Mouse (Mus musculus) heart, adult 2 months (tissue): ENCODE measurements around the gene Mavs. TPM values are rescaled to one million over a fixed set of nuclear protein-coding genes. Genes with fewer than 3 reads are reported as not detected.

Source experiments
- DNase-seq, 2 experiments: peaks; one replicate each; pipeline ENCODE4 v3.0.0; 2021
- H3K27ac ChIP-seq: fragments of 200-600 bp; 2 replicates; pipeline ENCODE4 v1.8.1; 2022
- H3K27me3 ChIP-seq: fragments of 200-500 bp; 2 replicates; pipeline ENCODE4 v1.6.1; 2012; ENCODE audit warnings: mild to moderate bottlenecking, low read length, inconsistent platforms, mixed read lengths; ENCODE audit not compliant: control insufficient read depth, insufficient read depth
- H3K36me3 ChIP-seq: fragments of 200-500 bp; 2 replicates; pipeline ENCODE4 v1.6.1; 2012; ENCODE audit warnings: low read length, inconsistent platforms; ENCODE audit not compliant: control insufficient read depth, insufficient read depth
- H3K4me1 ChIP-seq: fragments of 200-500 bp; 2 replicates; pipeline ENCODE4 v1.6.1; 2011; ENCODE audit warnings: low read length; ENCODE audit not compliant: control insufficient read depth, insufficient read depth
- H3K4me3 ChIP-seq: fragments of 200-600 bp; 2 replicates; pipeline ENCODE4 v1.8.1; 2022
- H3K79me2 ChIP-seq: fragments of 200-500 bp; replicated peaks from 2 replicates; pipeline ENCODE4 v1.6.1; 2012; ENCODE audit warnings: mild to moderate bottlenecking, inconsistent platforms, low read length, moderate library complexity, mixed read lengths; ENCODE audit not compliant: control insufficient read depth, insufficient read depth
- H3K9ac ChIP-seq: fragments of 200-500 bp; 2 replicates; pipeline ENCODE4 v1.6.1; 2012; ENCODE audit warnings: low read depth, mild to moderate bottlenecking, control low read depth, inconsistent platforms, low read length, mixed read lengths
- CTCF ChIP-seq: fragments of 200-600 bp; IDR thresholded peaks from 2 replicates; pipeline ENCODE4 v1.8.1; 2022; ENCODE audit warnings: antibody characterized with exemption, mild to moderate bottlenecking, moderate library complexity
- EP300 ChIP-seq: fragments of 200-500 bp; IDR thresholded peaks from 2 replicates; pipeline ENCODE4 v1.6.1; 2011; ENCODE audit warnings: low read depth, low read length, control low read depth; ENCODE audit not compliant: insufficient read depth
- POLR2A ChIP-seq: fragments of 200-500 bp; IDR thresholded peaks from 2 replicates; pipeline ENCODE4 v1.6.1; 2011; ENCODE audit warnings: mild to moderate bottlenecking, low read depth, low read length, control low read depth; ENCODE audit not compliant: insufficient read depth
- WGBS: fragments of 180-500 bp; shearing (Covaris S2); methylation state at CpG from one replicate; pipeline ENCODE4 v1.1.7; 2018; 5-methylcytosine and 5-hydroxymethylcytosine counted together
- intact Hi-C: fragments of 180-260 bp; cut with DNase I; formaldehyde crosslinking; loops from one replicate; pipeline ENCODE4 v1.15.1; 2025
- polyA plus RNA-seq: library from polyadenylated mRNA; depleted of rRNA; stranded (reverse); fragments of >200 nt; gene quantifications from 2 replicates; pipeline ENCODE4 v1.2.3, GENCODE M21; 2012
- total RNA-seq, 2 experiments: library from RNA; stranded (reverse); gene quantifications; 2 replicates each; pipeline ENCODE4 v1.2.3; 2021

The Mavs gene
- total and polyA plus RNA-seq, 3 experiments = 65.2 to 89.0 (median 79.6) TPM

DNA sequence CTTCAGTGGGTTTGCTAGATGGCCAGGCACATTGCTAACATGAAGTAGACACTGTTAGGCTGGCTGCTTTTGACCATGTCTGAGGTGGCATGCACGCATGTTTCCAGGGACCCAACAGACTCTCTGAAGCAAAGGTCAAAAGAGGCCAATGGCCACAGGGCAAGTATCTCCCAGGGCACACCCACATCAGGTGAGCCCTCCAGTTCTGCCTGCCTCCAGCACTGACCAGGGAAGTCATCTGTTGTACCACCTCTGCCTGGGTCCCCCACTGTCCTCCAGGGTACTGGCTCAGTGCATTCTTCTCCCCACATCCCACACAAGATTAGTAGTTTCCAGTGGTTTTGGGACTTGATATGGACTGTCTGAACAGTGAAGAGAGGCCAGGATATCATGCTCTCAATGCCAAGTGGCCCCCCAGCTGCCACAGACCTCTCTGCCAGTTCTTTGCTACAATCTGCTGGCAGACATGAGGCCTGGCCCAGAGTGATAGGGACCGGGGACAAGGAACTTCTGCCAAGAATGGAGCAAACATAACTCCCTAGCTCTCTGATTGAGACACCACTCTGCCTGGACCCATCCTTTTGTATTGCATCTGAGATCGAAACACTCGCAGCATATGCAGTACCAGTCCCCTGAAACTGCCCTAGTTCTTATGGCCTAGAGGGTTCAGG is 24.6 kb upstream of the Mavs start:
- Histone ChIP-seq H3K9ac (no peak overlapping the region; the same call in 1 of the 2 replicates), H3K27me3 (no peaks in the 10 kb centered on the region), H3K79me2 (no peaks in the 10 kb centered on the region), H3K27ac (peak overlapping the region; percentile 99), H3K4me1 (peaks cover 30% of the 10 kb centered on the region), H3K36me3 (peaks cover 7% of the 10 kb centered on the region), H3K4me3 (no peak overlapping the region; the same call in 1 of the 2 replicates)
- intact Hi-C loops = no loop called here
- no peak for TF ChIP-seq CTCF
- no peak for TF ChIP-seq EP300
- no peak for TF ChIP-seq POLR2A
- peak in 1 of 2 experiments; percentile 26 for DNase-seq
- 54% methylated on average over 4 of the region's 4 CpGs for WGBS

GRCm38 (mm10) chr2:131209969-131210792 is 23.7 kb upstream of the Mavs start:
- Histone ChIP-seq H3K4me1 (peaks cover 25% of the 10 kb centered on the region), H3K9ac (peak overlapping the region; percentile 75), H3K27ac (peak overlapping the region; percentile 99), H3K4me3 (peak overlapping the region; percentile 96), H3K36me3 (peaks cover 8% of the 10 kb centered on the region), H3K79me2 (no peaks in the 10 kb centered on the region), H3K27me3 (no peaks in the 10 kb centered on the region)
- intact Hi-C loops = loop anchor here (1.0 kb wide), 3 partner anchors 23 to 44 kb away; partner anchors contain the start of gene Cenpb
- peak; percentile 97 to 98 for DNase-seq
- under 1% methylated on average over 50 of the region's 50 CpGs for WGBS
- TF ChIP-seq POLR2A = peak; percentile 95
- TF ChIP-seq EP300 = peak; percentile 91; the same call in 1 of the 2 replicates
- TF ChIP-seq CTCF = no peak; the same call in 1 of the 2 replicates

DNA sequence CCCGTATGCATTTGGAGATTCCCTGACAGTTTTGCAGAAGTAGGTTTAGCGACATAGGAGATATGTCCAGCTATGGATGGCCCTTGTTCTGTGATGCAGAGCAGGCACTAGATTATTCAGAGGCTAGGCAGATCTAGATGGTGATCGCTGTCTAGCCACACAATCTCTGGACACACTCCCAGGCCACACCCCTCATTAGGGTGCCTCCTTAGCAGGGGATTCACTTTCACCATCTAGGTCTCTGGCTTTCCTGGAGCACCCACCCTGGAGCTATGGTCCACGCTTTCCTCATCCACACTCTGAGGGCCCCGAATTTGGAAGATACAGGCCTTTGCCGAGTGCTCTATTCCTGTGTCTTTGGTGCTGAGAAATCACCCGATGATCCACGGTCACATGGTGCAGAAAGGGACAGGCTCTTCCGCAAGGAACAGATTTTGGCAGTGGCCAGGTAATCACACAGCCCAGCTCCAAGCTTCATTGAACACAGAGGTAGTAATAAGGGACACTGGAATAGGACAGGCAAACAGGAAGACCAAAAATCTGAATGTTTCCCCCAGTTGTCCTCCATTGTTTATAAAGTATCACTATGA is 22.7 kb upstream of the Mavs start:
- no peaks in the 10 kb centered on the region for H3K27me3 ChIP-seq
- peaks cover 12% of the 10 kb centered on the region for H3K36me3 ChIP-seq
- H3K27ac ChIP-seq = peak overlapping the region; percentile 99
- peak overlapping the region; percentile 96 for H3K4me3 ChIP-seq
- peaks cover 26% of the 10 kb centered on the region for H3K4me1 ChIP-seq
- peak; percentile 49 to 58 for DNase-seq
- TF ChIP-seq POLR2A (no peak), CTCF (no peak), EP300 (no peak)
- H3K9ac ChIP-seq = peak overlapping the region; percentile 71
- WGBS = 23% methylated on average over 9 of the region's 9 CpGs
- intact Hi-C loops = no loop called here
- no peaks in the 10 kb centered on the region for H3K79me2 ChIP-seq

DNA sequence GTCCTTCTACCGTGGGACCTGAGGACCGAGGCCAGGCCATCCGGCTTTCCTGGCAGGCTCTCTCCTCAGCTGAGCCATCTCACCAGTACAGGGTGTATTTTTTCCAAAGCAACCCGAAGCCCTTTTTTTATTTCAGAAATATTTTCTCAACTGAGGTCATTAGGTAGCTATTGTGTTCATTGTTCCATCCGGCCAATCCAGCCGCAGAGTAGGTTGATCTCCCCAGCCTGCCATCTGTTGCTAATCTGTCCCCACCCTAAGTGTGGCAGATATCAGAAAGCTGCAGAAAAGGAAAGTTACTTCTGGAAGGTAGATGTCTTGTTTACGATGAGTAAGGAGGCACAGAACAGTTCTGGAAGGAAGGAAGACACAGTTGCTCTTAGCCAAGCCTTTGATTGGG is 20.1 kb upstream of the Mavs start:
- Histone ChIP-seq H3K27me3 (no peaks in the 10 kb centered on the region), H3K4me3 (no peak overlapping the region), H3K9ac (no peak overlapping the region; the same call in 1 of the 2 replicates), H3K4me1 (peaks cover 28% of the 10 kb centered on the region), H3K27ac (peak overlapping the region; percentile 71), H3K36me3 (peaks cover 12% of the 10 kb centered on the region), H3K79me2 (no peaks in the 10 kb centered on the region)
- 23% methylated on average over 7 of the region's 7 CpGs for WGBS
- intact Hi-C loops = no loop called here
- DNase-seq = peak in 1 of 2 experiments; percentile 46
- 0 out of 2 replicates have a peak, but pooled peaks have one; percentile 38 for TF ChIP-seq POLR2A
- no peak for TF ChIP-seq EP300

DNA sequence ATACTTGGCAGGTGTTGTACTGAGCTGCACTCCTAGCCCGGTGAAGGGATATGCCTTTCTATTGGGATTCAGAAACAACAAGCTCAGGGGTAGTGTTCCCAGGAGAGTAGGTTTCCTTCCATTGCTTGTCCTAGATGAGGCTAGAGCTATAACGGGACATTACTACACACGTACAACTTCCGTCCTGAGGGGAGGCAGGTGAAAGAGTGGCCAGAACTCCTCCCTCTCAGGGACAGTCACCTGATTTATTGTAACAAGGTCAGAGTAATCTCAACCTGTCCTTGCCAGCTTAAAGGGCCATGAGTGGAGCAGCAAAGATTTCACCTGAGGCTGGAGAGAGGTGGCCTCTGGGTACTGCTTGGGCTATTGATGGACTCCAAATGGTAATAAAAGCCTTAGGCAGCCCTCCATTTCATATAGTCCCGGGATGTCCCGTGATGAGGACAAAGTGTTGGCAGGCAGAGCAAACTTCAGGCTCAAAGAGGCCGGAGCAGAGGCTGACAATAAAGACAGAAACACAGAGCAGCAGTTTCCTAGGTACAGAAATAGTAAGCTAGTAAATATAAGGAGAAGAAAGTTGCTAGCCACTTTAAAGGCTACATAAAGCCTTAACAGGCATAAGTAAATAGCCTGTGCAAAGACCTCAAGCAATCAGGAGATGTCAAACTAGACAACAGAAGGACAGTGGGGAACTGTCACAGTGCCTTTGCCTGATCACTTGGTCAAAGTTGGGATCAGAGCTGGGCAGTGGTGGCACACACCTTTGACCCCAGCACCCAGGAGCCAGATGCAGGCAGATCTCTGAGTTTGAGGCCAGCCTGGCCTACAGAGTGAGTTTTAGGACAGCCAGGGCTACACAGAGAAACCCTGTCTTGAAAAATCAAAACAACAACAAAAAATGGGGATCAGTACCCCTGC is 17.7 kb upstream of the Mavs start:
- peaks cover 20% of the 10 kb centered on the region for H3K4me1 ChIP-seq
- H3K4me3 ChIP-seq = no peak overlapping the region
- H3K36me3 ChIP-seq = peaks cover 12% of the 10 kb centered on the region
- DNase-seq = peak in 1 of 2 experiments; percentile 67
- peak overlapping the region; percentile 83 for H3K27ac ChIP-seq
- intact Hi-C loops = no loop called here
- no peaks in the 10 kb centered on the region for H3K27me3 ChIP-seq
- TF ChIP-seq CTCF (no peak), EP300 (peak; percentile 89), POLR2A (peak; percentile 51; the same call in 1 of the 2 replicates)
- H3K9ac ChIP-seq = no peak overlapping the region
- WGBS = 22% methylated on average over 7 of the region's 7 CpGs
- no peaks in the 10 kb centered on the region for H3K79me2 ChIP-seq
